Mouse (Mus musculus) C2C12 (cell line): ENCODE data around the gene Pacs1.

Experiments
- CEBPB ChIP-seq: IDR thresholded peaks from one replicate; pipeline ENCODE4 v1.6.1; 2011; ENCODE audit warnings: low read depth, mild to moderate bottlenecking, control low read depth, moderate library complexity
- CTCF ChIP-seq: IDR thresholded peaks from one replicate; pipeline ENCODE4 v1.5.1; 2011; ENCODE audit not compliant: control insufficient read depth, insufficient read depth, insufficient read length
- MAX ChIP-seq: IDR thresholded peaks from one replicate; pipeline ENCODE4 v1.6.1; 2011; ENCODE audit warnings: mild to moderate bottlenecking, control low read depth
- MYOD1 ChIP-seq: IDR thresholded peaks from one replicate; pipeline ENCODE4 v1.6.1; 2011; ENCODE audit warnings: low read depth; ENCODE audit not compliant: control insufficient read depth, insufficient read length
- MYOG ChIP-seq: IDR thresholded peaks from one replicate; pipeline ENCODE4 v1.6.1; 2011; ENCODE audit not compliant: control insufficient read depth, insufficient read length; ENCODE audit errors: extremely low read depth
- USF1 ChIP-seq: IDR thresholded peaks from one replicate; pipeline ENCODE4 v1.6.1; 2011; ENCODE audit warnings: low read depth, mild to moderate bottlenecking, control low read depth, moderate library complexity

GRCm38 (mm10) chr19:5296630-5297029 lies 23.7 kb upstream of the Pacs1 start:
- TF ChIP-seq CTCF (no peak), MYOD1 (no peak), MAX (no peak), MYOG (no peak), USF1 (no peak), CEBPB (no peak)
